Mouse (Mus musculus) limb, embryonic 10.5 days (tissue): ENCODE data around the gene Pja2. TPM values are rescaled to one million over a fixed set of nuclear protein-coding genes. Genes with fewer than 3 reads are reported as not detected.
"Not testable (repeated sequence)": the region's sequence is repeated elsewhere in the genome, so short reads cannot be mapped to it uniquely, and the experiment has no call there.

Experiments used
- DNase-seq: peaks from one replicate; pipeline ENCODE4 v3.0.0-alpha.2; 2017; ENCODE audit warnings: low spot score
- H3K27ac ChIP-seq: fragments of 300-500 bp; sonication (generic); 2 replicates; pipeline ENCODE4 v1.5.1; 2016; ENCODE audit warnings: mild to moderate bottlenecking
- H3K27me3 ChIP-seq: fragments of 300-500 bp; sonication (generic); 2 replicates; pipeline ENCODE4 v1.6.1; 2016; ENCODE audit warnings: low read depth, mild to moderate bottlenecking; ENCODE audit not compliant: poor library complexity, severe bottlenecking
- H3K36me3 ChIP-seq: fragments of 300-500 bp; sonication (generic); 2 replicates; pipeline ENCODE4 v1.6.1; 2016; ENCODE audit warnings: mild to moderate bottlenecking, moderate library complexity
- H3K4me1 ChIP-seq: fragments of 300-500 bp; sonication (generic); 2 replicates; pipeline ENCODE4 v1.6.1; 2016
- H3K4me3 ChIP-seq: fragments of 300-500 bp; sonication (generic); 2 replicates; pipeline ENCODE4 v1.5.1; 2016; ENCODE audit warnings: mild to moderate bottlenecking, moderate library complexity
- H3K9me3 ChIP-seq: fragments of 300-500 bp; sonication (generic); replicated peaks from 2 replicates; pipeline ENCODE4 v1.6.1; 2016; ENCODE audit warnings: mild to moderate bottlenecking
- WGBS: fragments of 180-500 bp; shearing (Covaris S2); methylation state at CpG from one replicate; pipeline ENCODE4 v1.1.7; 2016; 5-methylcytosine and 5-hydroxymethylcytosine counted together
- polyA plus RNA-seq: library from polyadenylated mRNA; unstranded; fragments of >200 nt; fragmentation: Nextera tagmentation; extraction: Ambion mirVana; gene quantifications from 2 replicates; pipeline ENCODE4 v1.2.1, GENCODE M21; 2016

The Pja2 gene
- polyA plus RNA-seq, 1 experiment from 2014 or later: 59.2 TPM

DNA sequence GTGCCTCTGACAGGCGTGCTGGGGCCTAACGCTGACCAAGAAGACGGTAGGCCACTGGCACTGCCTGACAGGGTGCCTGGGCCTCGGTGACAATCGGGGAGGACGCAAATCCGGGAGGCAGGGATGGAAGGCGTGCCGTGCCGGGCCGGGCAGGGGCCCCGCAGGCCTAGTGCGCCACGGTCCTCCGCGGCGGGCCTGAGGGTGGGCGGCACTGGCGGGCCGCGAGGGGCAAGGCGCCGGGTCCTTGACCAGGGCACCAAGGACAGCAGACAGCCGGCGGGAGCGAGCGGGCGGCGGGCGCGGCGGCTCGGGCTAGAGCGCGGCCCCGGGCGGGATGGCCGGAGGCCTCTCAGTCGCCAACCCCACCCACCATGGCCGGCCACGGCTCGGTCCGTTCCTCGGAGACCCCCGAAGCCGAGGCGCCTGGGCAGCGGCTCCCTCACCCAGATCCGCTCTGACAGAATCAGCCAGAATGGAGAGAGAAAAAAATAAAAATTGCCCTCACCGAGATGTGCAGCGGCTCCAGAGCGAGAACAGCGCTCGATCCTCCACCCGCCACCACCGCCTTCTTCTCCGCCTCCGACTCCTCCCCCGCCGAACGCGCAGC, 322 bp downstream of the Pja2 start:
- Histone ChIP-seq H3K4me3 (peak overlapping the region; percentile 96), H3K27ac (peak overlapping the region; percentile 97), H3K4me1 (peaks cover 15% of the 10 kb centered on the region), H3K36me3 (0 out of 2 replicates have a peak, but pooled peaks cover 3% of the 10 kb centered on the region), H3K9me3 (no peaks in the 10 kb centered on the region), H3K27me3 (no peaks in the 10 kb centered on the region)
- under 1% methylated on average over 53 of the region's 62 CpGs for WGBS
- no peak for DNase-seq

DNA sequence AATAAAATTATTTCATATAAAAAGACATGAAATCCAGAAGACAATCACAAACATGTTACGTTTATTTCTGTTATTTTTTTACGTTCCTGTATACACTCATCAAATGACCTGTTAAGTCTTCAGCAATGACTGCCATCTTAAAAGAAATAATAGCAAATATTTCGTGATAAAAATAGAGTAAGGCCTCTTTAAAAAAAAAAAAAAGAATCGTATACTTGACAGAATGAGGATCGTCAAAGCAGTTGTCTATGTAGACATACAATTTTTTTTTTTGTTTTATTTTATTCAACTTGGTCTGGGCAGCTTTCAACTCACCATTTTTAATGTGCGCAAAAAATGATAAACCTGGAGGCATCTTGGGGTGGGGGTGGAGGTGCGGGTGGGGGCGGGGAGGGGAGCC, 831 bp downstream of the Pja2 start:
- Histone ChIP-seq H3K4me1 (peaks cover 15% of the 10 kb centered on the region), H3K9me3 (no peaks in the 10 kb centered on the region), H3K36me3 (0 out of 2 replicates have a peak, but pooled peaks cover 3% of the 10 kb centered on the region), H3K27ac (peak overlapping the region; percentile 97), H3K27me3 (no peaks in the 10 kb centered on the region), H3K4me3 (peak overlapping the region; percentile 96)
- 31% methylated on average over 8 of the region's 8 CpGs for WGBS
- no peak for DNase-seq

DNA sequence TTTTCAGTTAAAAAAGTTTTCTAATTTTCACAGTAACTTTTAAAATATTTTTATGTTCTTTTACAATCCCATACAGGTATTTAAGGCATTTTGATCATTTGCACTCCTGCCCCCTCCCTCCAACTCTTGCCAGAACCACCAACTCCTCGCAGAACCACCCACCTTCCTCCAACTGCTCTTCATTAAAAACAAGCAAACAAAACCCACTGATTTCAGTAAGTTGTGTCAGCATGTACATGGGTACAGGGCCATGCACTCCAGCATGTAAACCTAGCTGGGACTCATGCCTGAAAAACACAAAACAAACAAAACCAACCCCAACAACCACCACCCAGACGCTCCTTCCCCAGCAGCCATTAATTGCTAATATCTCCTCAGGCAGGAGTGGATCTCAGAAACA, 7.2 kb downstream of the Pja2 start:
- Histone ChIP-seq H3K4me1 (no peaks in the 10 kb centered on the region), H3K9me3 (no peaks in the 10 kb centered on the region), H3K27ac (no peak overlapping the region), H3K27me3 (no peaks in the 10 kb centered on the region), H3K36me3 (peaks cover 6% of the 10 kb centered on the region; the same call in 1 of the 2 replicates), H3K4me3 (no peak overlapping the region)
- WGBS: 83% methylated on average over 2 of the region's 2 CpGs
- DNase-seq: no peak

DNA sequence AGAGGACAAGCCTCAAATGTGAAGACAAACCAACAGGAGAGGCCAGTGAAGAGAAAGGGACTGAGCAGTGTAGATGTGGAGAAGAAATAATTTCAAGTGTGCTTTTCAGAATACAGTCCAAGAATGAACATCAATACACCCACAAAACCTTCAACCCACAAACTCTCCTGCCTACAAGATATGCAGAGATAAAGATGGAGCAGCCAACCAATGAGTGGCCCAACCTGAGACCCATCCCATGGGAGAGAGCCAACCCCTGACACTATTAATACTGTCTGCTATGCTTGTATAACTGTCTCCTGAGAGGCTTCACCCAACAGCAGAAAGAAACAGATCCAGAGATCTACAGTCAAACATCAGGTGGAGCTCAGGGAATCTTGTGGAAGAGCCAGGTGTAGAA, 16.3 kb downstream of the Pja2 start:
- H3K4me1 ChIP-seq: no peaks in the 10 kb centered on the region
- H3K36me3 ChIP-seq: peaks cover 21% of the 10 kb centered on the region
- H3K9me3 ChIP-seq: no peaks in the 10 kb centered on the region
- no peak for DNase-seq
- no peak overlapping the region for H3K27ac ChIP-seq
- no peaks in the 10 kb centered on the region for H3K27me3 ChIP-seq
- H3K4me3 ChIP-seq: no peak overlapping the region

DNA sequence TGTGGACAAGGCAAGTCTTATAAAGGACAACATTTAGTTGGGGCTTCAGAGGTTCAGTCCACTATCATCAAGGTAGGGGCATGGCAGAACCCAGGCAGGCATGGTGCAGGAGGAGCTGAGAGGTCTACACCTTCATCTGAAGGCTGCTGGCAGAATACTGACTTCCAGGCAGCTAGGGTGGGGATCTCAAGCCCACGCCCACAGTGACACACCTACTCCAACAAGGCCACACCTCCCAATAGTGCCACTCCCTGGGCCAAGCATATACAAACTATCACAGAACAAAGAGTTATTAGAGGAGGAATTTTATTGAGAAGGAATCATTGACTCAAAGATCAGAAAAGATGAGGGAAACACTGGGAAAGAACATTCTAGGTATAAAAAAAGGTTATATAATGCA, 17.2 kb downstream of the Pja2 start:
- peaks cover 23% of the 10 kb centered on the region for H3K36me3 ChIP-seq
- not testable (repeated sequence) for H3K27me3 ChIP-seq, H3K27ac ChIP-seq, DNase-seq, H3K4me3 ChIP-seq, H3K9me3 ChIP-seq, H3K4me1 ChIP-seq
- WGBS: 82% methylated on average over 1 of the region's 1 CpGs

DNA sequence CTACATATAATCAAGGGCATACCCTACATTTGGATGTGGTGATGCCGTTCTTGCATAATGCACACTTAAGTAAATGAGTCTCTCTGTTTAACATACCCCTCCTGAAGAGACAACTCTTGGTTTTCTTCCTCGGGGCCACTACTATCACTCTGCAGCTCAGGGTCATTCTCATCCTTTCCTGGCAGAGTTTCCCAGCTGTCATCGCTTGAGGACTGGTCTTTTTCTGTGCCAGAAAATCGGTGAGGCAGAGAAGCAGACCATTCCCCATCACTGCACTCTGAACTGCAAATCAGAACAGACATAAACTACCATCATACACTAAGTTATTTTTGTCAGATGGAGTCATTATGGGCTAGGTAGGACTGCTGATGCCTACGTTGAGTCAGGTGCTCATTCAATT, 34.1 kb downstream of the Pja2 start:
- DNase-seq: no peak
- 97% methylated on average over 5 of the region's 5 CpGs for WGBS

DNA sequence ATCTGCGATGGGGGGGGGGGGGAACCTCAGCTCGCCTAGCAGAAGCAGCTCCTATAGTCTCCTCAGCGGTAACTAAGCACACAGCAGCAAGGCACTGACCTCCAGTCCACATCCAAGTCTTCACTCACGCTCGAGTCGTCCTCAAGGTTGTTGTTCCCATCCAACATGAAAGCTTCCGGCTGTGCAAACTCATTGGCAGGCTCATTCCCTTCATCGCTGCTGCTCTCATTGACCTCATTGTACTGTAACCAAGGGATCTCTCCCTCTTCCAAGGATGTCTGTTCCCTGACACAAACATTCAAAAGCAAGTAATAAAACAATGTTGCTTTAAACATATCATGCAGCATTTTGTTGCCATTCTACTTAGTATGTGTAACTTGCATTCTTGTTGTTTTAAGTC, 39.0 kb downstream of the Pja2 start:
- DNase-seq: no peak
- 96% methylated on average over 8 of the region's 8 CpGs for WGBS
- no peaks in the 10 kb centered on the region for H3K4me1 ChIP-seq
- peaks cover 56% of the 10 kb centered on the region for H3K36me3 ChIP-seq
- H3K4me3 ChIP-seq: no peak overlapping the region
- no peak overlapping the region for H3K27ac ChIP-seq
- H3K9me3 ChIP-seq: no peaks in the 10 kb centered on the region
- H3K27me3 ChIP-seq: no peaks in the 10 kb centered on the region

More for the DNA sequence above, 34.1 kb downstream of the Pja2 start:
- H3K4me1 ChIP-seq: no peaks in the 10 kb centered on the region
- peaks cover 41% of the 10 kb centered on the region for H3K36me3 ChIP-seq
- no peak overlapping the region for H3K27ac ChIP-seq
- H3K9me3 ChIP-seq: no peaks in the 10 kb centered on the region
- no peaks in the 10 kb centered on the region for H3K27me3 ChIP-seq
- no peak overlapping the region for H3K4me3 ChIP-seq

DNA sequence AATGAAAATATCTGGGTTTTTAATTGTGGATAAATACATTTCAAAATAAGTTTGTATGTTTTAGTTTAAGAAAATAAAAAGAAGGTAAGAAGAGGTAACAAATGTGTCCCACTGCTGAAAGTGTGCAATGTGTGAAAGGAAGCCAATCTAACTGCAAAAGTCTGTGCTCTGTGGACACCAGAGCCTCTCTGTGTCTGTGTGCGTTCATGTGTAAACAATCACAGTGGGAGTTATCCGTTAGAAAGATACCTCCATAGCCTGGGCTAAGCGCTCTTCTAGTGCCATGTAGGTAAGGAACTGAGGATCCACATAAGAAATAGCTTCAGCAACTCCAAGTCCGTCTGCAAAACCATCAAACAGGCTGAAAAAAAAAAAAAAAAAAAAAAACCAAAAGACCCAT, 42.0 kb downstream of the Pja2 start:
- no peak overlapping the region for H3K4me3 ChIP-seq
- H3K9me3 ChIP-seq: no peaks in the 10 kb centered on the region
- 89% methylated on average over 4 of the region's 4 CpGs for WGBS
- H3K36me3 ChIP-seq: peaks cover 75% of the 10 kb centered on the region
- no peaks in the 10 kb centered on the region for H3K4me1 ChIP-seq
- H3K27ac ChIP-seq: no peak overlapping the region
- H3K27me3 ChIP-seq: no peaks in the 10 kb centered on the region
- no peak for DNase-seq

DNA sequence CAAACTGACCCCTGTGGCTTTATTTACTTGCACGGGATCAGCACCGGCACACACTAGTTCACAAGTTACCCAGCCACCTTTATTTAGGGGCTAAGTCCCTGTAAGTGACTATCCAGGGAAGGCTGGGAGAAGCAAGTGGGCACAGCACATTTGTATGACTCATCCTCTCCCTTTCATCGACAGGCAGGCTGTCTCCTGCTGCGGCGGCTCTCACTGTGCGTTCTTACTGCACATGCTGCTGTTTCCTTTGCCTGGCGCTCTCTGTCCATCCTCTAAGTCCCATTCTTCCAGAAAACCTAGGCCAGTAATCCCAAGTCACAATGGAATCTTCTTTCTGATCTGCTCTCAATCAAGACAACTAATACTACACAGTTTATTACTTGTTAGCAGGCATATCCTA, 43.7 kb downstream of the Pja2 start:
- Histone ChIP-seq H3K36me3 (peaks cover 75% of the 10 kb centered on the region), H3K27me3 (no peaks in the 10 kb centered on the region), H3K4me3 (no peak overlapping the region), H3K27ac (no peak overlapping the region), H3K9me3 (no peaks in the 10 kb centered on the region), H3K4me1 (no peaks in the 10 kb centered on the region)
- DNase-seq: no peak
- 93% methylated on average over 7 of the region's 7 CpGs for WGBS

DNA sequence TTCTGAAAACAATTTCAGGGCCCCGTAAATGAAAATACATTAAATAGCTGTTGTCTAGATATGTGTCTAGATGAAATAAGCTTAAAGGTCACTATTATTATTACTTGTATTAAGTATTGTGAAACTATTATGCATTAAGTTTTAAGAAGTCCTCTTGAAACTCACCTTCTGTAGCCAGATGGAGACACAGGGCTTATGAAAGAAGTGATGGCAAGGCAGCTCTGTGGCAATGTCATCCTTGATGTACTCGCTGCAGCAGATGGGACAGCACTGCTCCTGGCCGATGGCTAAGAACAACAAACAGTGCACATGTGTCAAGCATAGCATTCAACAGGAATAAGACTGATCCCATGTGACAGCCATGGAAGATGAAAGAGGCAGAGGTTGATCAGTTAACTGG, 44.9 kb downstream of the Pja2 start:
- H3K4me3 ChIP-seq: no peak overlapping the region
- peaks cover 78% of the 10 kb centered on the region for H3K36me3 ChIP-seq
- H3K27ac ChIP-seq: no peak overlapping the region
- no peaks in the 10 kb centered on the region for H3K4me1 ChIP-seq
- no peak for DNase-seq
- no peaks in the 10 kb centered on the region for H3K9me3 ChIP-seq
- WGBS: 93% methylated on average over 3 of the region's 3 CpGs
- H3K27me3 ChIP-seq: no peaks in the 10 kb centered on the region

DNA sequence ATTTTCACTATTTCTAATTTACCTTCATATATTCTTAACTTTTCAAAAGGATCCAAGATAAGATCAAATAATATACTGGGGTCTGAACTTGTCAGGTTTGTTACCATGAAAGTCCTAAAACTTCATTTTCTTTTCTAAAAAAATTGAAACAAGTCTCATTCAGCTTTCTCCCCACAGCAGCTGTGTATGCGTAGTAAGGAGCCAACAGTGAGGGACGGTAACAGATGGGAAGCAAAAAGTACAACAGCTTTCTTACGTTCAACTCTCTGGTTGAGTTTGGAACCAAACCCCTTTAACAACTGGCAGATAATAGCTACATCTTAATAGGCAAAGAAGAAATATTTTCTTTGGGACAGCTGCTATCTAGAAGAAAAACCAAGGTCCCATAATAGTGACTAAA, 50.3 kb downstream of the Pja2 start:
- H3K4me3 ChIP-seq, DNase-seq, H3K27ac ChIP-seq, H3K4me1 ChIP-seq, H3K27me3 ChIP-seq, H3K9me3 ChIP-seq: not testable (repeated sequence)
- peaks cover 60% of the 10 kb centered on the region for H3K36me3 ChIP-seq
- 97% methylated on average over 3 of the region's 3 CpGs for WGBS

DNA sequence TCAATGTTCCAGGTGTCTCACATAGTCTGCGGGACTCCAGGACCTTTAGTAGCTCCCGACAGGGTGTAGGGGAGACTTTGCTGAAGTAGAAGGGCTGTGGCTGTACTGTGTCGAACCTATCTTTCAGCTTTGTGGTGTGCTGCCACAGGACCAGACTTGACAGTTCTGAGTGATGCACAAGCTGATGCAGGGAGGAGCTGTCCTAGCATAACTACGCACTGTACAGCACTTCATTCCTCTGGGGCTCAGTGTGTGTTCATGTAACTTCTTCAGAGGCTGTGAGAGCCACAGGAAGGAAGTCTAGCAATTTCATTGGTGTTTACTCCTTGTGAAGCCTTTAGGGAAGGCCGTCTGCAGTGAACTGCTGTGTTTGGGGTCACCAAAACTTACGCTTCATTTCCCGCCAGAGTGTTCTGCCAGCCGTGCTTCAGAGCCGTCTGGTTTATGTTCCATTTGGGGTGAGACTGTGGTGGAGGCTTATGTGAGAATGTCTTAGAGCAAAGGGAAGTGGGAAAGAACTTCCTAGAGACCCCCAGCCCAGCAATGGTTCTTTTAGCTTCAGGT, 54.0 kb downstream of the Pja2 start:
- H3K27ac ChIP-seq: no peak overlapping the region; the same call in 1 of the 2 replicates
- no peaks in the 10 kb centered on the region for H3K27me3 ChIP-seq
- 83% methylated on average over 9 of the region's 9 CpGs for WGBS
- H3K36me3 ChIP-seq: peaks cover 26% of the 10 kb centered on the region
- H3K4me1 ChIP-seq: no peaks in the 10 kb centered on the region
- no peaks in the 10 kb centered on the region for H3K9me3 ChIP-seq
- no peak overlapping the region for H3K4me3 ChIP-seq
- DNase-seq: no peak

DNA sequence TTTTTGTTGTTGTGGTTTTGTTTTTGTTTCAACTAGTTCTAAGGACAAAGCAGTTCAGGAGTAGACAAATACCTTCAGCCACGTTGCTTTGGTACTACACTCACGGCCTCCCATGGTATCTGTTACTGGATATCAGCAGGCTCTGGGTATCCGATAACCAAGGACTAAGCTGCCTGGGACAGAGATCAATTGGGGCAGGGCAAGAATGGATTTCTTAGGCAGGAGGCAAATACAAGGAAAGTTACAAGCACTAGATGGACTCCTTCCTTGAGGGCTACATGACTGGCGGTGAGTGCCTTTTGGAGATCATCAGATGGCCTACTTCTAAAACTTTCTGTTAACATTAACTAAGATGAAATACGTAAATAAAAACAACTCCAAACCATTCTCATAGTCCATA, 55.0 kb downstream of the Pja2 start:
- WGBS: 91% methylated on average over 5 of the region's 5 CpGs
- Histone ChIP-seq H3K9me3 (no peaks in the 10 kb centered on the region), H3K4me1 (no peaks in the 10 kb centered on the region), H3K27ac (no peak overlapping the region), H3K36me3 (peaks cover 20% of the 10 kb centered on the region), H3K27me3 (no peaks in the 10 kb centered on the region), H3K4me3 (no peak overlapping the region)
- DNase-seq: no peak

DNA sequence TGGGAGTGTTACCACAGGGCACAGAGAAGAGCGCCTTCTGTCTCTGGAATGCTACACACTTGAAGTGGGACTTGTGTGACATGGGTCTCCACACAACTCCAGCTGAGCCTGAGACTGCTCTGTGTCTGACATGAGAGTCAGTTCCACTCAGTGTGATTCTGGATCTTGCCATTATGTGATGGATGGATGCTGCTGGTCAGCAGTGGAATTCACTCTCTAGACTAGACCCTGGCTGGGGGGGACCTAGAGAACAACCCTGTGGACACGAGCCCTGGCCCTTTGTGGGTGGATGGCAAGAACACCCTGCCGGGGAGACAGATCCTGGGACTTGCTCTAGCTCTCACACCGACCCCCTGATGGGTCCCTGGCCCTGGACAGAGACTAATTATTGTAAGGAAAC, 56.5 kb downstream of the Pja2 start:
- Histone ChIP-seq H3K4me3 (no peak overlapping the region), H3K4me1 (no peaks in the 10 kb centered on the region), H3K27me3 (no peaks in the 10 kb centered on the region), H3K9me3 (no peaks in the 10 kb centered on the region), H3K27ac (no peak overlapping the region), H3K36me3 (peaks cover 18% of the 10 kb centered on the region)
- DNase-seq: no peak
- WGBS: 85% methylated on average over 4 of the region's 4 CpGs
